Mouse (Mus musculus) spleen, adult 2 months (tissue): ENCODE measurements around the gene Cacna1c. TPM values are rescaled to one million over a fixed set of nuclear protein-coding genes. Genes with fewer than 3 reads are reported as not detected.

Experiments
- DNase-seq, 2 experiments: peaks; one replicate each; pipeline versions ENCODE4 v3.0.0 to v3.0.0-alpha.2; 2012 to 2021; ENCODE audit warnings: low spot score in 2 of 2, low read depth in 1 of 2
- H3K27ac ChIP-seq: fragments of 200-500 bp; 2 replicates; pipeline ENCODE4 v1.5.1; 2012; ENCODE audit warnings: low read length, inconsistent platforms; ENCODE audit not compliant: insufficient read depth
- H3K27me3 ChIP-seq: fragments of 200-500 bp; 2 replicates; pipeline ENCODE4 v1.6.1; 2012; ENCODE audit warnings: mild to moderate bottlenecking, moderate library complexity, low read length, inconsistent platforms; ENCODE audit not compliant: control insufficient read depth, insufficient read depth
- H3K36me3 ChIP-seq: fragments of 200-500 bp; 2 replicates; pipeline ENCODE4 v1.6.1; 2012; ENCODE audit warnings: mild to moderate bottlenecking, low read length, inconsistent platforms; ENCODE audit not compliant: control insufficient read depth, insufficient read depth
- H3K4me1 ChIP-seq: fragments of 200-500 bp; 2 replicates; pipeline ENCODE4 v1.6.1; 2011; ENCODE audit warnings: inconsistent platforms; ENCODE audit not compliant: control insufficient read depth, insufficient read depth, insufficient read length
- H3K4me3 ChIP-seq: fragments of 200-500 bp; 2 replicates; pipeline ENCODE4 v1.5.1; 2011; ENCODE audit warnings: mild to moderate bottlenecking, inconsistent platforms; ENCODE audit not compliant: insufficient read depth, insufficient read length; ENCODE audit errors: extremely low read depth
- CTCF ChIP-seq: fragments of 200-500 bp; IDR thresholded peaks from 2 replicates; pipeline ENCODE4 v1.5.1; 2011; ENCODE audit warnings: mild to moderate bottlenecking, inconsistent platforms; ENCODE audit not compliant: insufficient read depth, insufficient read length, insufficient replicate concordance; ENCODE audit errors: extremely low read depth
- POLR2A ChIP-seq: fragments of 200-500 bp; IDR thresholded peaks from 2 replicates; pipeline ENCODE4 v1.6.1; 2011; ENCODE audit warnings: low read depth, low read length, inconsistent platforms
- WGBS: fragments of 180-500 bp; shearing (Covaris S2); methylation state at CpG from one replicate; pipeline ENCODE4 v1.1.7; 2018; 5-methylcytosine and 5-hydroxymethylcytosine counted together
- polyA plus RNA-seq: library from polyadenylated mRNA; depleted of rRNA; stranded (reverse); fragments of >200 nt; gene quantifications from 2 replicates; pipeline ENCODE4 v1.2.3, GENCODE M21; 2012

Gene Cacna1c
- polyA plus RNA-seq, 1 experiment: 1.1 TPM

DNA sequence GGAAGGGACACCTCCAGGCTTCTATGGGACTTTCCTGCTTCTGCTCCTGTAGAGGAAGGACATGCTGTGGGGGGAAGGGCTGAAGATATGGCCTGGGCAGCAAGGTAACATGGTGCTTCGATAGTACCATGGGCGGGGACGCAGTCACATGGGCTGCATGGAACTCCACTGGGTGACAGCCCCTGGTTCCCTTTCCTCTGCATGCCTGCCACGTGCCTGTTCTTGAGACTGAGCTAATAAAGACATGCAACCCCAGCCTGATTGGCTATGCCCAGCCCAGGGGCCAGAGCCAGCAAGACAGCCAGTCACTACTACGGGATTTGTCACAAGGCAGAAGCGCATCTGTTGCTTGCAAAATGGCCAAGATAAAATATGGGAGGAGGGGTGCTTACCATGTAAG, 459.1 kb downstream of the Cacna1c start:
- 70% methylated on average over 6 of the region's 6 CpGs for WGBS
- Histone ChIP-seq H3K27ac (no peak overlapping the region), H3K36me3 (no peaks in the 10 kb centered on the region), H3K4me3 (no peak overlapping the region), H3K27me3 (no peaks in the 10 kb centered on the region), H3K4me1 (no peaks in the 10 kb centered on the region)
- TF ChIP-seq CTCF: no peak
- no peak for TF ChIP-seq POLR2A
- DNase-seq: no peak

DNA sequence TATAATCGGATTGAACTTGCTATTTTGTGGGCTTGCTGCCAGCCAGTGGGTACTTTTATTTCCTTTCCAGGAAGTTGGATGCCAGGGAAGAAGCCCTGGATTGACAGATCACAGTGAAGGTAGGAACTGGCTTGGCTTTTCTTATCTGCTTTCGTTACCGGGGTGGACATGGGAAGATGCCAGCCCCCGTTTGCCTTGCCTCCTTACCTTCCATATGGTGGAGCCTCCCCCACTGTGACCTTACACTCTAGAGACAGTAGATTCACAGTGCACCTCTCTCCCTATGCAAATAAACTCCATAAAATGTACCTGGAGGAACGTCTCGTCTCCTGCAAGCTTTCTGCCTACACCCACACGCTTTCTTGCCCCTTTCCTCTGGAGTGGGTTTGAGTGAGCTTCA, 459.7 kb downstream of the Cacna1c start:
- Histone ChIP-seq H3K27ac (no peak overlapping the region), H3K4me3 (no peak overlapping the region), H3K4me1 (no peaks in the 10 kb centered on the region), H3K36me3 (no peaks in the 10 kb centered on the region), H3K27me3 (no peaks in the 10 kb centered on the region)
- WGBS: 91% methylated on average over 7 of the region's 7 CpGs
- DNase-seq: no peak
- TF ChIP-seq POLR2A (no peak), CTCF (no peak)

DNA sequence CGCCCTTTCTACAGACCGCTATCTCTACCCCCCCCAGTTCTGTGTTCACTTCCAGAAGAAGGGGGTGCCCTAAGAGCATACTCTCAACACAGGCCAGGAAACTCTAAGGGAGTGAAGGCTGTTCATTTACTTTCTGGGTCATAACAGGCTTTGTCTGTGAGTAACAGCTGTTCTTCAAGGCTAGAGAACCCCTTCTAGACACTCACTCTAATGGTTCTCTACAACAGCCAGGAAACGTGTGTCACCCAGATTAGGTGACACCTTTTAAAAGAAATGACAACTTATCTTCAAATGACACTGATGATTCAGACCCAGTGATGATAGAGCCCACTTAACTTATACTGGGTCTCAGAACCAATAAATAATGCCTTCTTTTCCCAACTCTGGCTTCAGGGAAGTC, 461.1 kb downstream of the Cacna1c start:
- Histone ChIP-seq H3K27ac (no peak overlapping the region), H3K27me3 (no peaks in the 10 kb centered on the region), H3K36me3 (no peaks in the 10 kb centered on the region), H3K4me3 (no peak overlapping the region), H3K4me1 (no peaks in the 10 kb centered on the region)
- DNase-seq: no peak
- 90% methylated on average over 3 of the region's 3 CpGs for WGBS
- TF ChIP-seq POLR2A: no peak
- TF ChIP-seq CTCF: no peak

DNA sequence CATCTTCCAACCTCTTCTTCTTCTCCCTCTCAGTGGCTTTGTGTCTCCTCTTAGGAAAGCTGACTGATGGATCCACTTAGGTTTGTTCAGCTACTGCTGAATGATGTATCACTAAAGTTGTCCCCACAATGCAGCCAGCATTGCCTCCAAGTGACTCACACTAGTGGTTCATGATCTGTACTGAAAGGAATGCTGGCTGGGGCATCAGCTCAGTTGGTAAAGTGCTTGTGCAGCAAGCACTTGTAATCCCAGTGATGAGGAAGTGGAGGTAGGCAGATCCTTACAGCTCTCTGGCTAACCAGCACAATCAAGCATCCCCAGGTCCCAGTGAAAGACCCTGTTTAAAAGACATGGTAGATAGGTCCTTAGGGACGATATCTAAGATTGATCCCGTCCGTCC, 464.3 kb downstream of the Cacna1c start:
- H3K27me3 ChIP-seq: no peaks in the 10 kb centered on the region
- H3K4me3 ChIP-seq: no peak overlapping the region
- H3K27ac ChIP-seq: no peak overlapping the region
- DNase-seq: no peak
- no peaks in the 10 kb centered on the region for H3K4me1 ChIP-seq
- 95% methylated on average over 3 of the region's 3 CpGs for WGBS
- no peak for TF ChIP-seq POLR2A
- TF ChIP-seq CTCF: no peak
- no peaks in the 10 kb centered on the region for H3K36me3 ChIP-seq

DNA sequence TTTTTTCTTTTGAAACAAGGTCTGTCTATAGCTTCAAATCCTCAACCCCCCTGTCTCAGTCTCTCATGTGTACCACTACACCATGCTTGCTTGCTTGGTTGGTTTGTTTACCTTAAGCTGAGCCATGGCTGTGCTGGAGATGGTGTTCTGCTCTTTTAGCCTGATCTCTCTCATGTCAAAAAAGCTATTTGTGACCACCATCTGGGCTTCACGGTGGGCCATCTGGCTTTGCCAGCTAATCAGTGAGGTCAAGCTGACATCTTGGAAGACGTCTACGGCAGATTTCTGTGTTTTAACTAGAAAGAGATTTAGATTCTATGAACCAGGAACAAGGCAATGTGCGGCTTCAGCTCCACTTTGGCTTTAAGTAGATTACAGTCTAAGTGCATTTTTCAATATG, 471.3 kb downstream of the Cacna1c start:
- no peaks in the 10 kb centered on the region for H3K27me3 ChIP-seq
- no peak for DNase-seq
- H3K4me1 ChIP-seq: no peaks in the 10 kb centered on the region
- H3K36me3 ChIP-seq: no peaks in the 10 kb centered on the region
- H3K27ac ChIP-seq: no peak overlapping the region
- TF ChIP-seq POLR2A (no peak), CTCF (no peak)
- WGBS: 87% methylated on average over 4 of the region's 4 CpGs
- H3K4me3 ChIP-seq: no peak overlapping the region

DNA sequence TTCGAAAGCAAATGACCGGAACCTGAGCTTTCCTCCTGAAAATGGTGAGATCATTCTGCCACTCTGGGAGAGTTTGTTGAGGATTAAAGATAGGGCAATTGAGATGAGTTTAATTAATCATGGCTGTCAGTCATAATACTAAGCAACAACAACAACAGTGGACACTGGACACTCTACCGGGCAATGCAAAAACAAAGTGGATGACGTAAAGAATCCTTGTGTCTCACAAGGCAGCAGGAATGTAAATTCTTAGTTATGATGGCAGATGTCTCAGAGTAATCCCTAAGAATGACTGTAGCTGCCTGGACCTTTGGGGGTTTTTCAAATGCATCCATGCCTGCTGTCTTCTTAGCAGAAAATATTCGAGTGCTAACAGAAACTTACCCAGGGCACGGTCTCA, 471.8 kb downstream of the Cacna1c start:
- no peak overlapping the region for H3K27ac ChIP-seq
- H3K27me3 ChIP-seq: no peaks in the 10 kb centered on the region
- DNase-seq: no peak
- 89% methylated on average over 6 of the region's 6 CpGs for WGBS
- no peaks in the 10 kb centered on the region for H3K36me3 ChIP-seq
- H3K4me3 ChIP-seq: no peak overlapping the region
- TF ChIP-seq CTCF (no peak), POLR2A (no peak)
- H3K4me1 ChIP-seq: no peaks in the 10 kb centered on the region

DNA sequence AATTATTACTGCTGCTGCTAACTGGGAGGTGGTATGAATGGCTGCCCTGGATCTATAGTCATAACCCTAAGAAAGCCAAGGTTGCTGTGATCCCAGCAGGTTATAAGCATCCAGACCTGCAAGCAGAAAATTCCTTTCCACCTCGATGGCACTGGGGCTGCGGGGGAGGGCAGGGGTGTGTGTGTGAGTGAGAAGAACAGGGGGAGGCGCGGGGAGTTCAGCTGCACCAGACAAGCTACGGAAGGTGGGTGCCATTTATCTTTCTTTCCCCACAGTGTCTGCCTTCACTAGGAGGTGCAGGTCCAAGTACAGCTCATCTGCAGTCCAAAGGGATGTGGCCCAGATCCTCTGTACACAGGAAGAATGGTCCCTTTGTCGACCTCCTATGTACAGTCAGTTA, 473.9 kb downstream of the Cacna1c start:
- Histone ChIP-seq H3K36me3 (no peaks in the 10 kb centered on the region), H3K4me3 (no peak overlapping the region), H3K4me1 (no peaks in the 10 kb centered on the region), H3K27ac (no peak overlapping the region), H3K27me3 (no peaks in the 10 kb centered on the region)
- no peak for TF ChIP-seq CTCF
- no peak for TF ChIP-seq POLR2A
- 78% methylated on average over 6 of the region's 6 CpGs for WGBS
- DNase-seq: no peak

DNA sequence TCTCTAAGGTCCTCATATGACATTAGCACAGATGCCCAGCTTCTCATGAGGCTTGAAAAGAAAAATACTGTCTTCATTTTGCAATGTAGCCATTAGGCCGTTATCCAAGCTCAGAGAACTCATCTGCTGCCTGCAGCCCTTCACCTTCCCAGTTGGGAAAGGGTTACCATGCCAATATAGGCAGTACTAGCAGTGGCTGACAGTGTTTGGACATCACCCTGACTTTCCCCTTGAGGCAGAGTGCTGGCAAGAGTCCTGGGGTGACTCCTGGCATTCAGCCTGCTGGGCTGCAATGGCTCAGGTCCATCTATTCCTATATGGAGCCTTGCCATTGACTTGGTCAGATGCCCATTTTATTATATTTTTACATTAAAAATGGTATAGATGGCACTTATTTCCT, 476.7 kb downstream of the Cacna1c start:
- Histone ChIP-seq H3K4me1 (no peaks in the 10 kb centered on the region), H3K27ac (no peak overlapping the region), H3K36me3 (no peaks in the 10 kb centered on the region), H3K27me3 (no peaks in the 10 kb centered on the region), H3K4me3 (no peak overlapping the region)
- TF ChIP-seq POLR2A (no peak), CTCF (no peak)
- no peak for DNase-seq
- 92% methylated on average over 1 of the region's 1 CpGs for WGBS
